Mouse (Mus musculus) Muller cell, postnatal 12 days (primary cell): ENCODE results near the gene Twf2.

Experiments
- DNase-seq: peaks from one replicate; pipeline ENCODE4 v3.0.0-alpha.2; 2015; ENCODE audit errors: inconsistent ontology term

The Twf2 gene

GRCm38 (mm10) chr9:106210853-106211609 lies 8.1 kb downstream of the Twf2 start:
- no peak for DNase-seq

DNA sequence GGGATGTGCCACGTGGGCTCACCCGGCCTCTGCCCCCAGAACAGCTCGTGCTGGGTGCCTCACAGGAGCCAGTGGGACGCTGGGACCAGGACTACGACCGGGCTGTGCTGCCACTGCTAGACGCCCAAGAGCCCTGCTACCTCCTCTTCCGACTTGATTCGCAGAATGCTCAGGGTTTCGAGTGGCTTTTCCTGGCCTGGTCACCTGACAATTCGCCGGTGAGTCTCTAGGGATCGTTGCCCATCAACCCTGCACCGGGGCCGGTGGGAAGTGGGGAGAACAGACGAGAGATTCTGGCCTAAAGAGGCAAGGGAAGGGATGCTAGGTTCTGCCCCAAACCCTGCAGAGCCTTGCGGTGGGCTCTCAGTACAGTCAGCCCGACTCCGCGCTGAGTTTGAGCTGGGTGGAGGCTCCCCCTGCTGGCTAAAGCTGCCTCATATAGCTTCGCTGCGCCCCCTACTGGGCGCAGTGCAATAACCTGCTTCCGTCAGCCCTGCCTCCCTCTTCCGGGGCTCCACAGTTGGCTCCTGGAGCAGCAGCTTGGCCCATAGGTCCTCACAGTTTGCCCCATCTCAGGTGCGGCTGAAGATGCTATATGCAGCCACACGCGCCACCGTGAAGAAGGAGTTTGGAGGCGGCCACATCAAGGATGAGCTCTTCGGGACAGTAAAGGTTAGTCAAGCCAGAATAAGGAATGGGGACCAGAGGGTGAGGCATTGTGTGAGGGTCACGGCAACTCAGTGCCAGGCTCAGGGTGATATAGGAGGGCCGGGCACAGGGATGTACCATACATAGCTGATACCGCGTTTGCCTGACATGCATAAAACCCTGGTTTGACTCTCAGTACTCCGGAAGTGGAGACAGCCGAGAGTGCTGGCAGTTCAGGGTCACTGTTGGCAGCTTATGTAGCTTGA lies 9.0 kb downstream of the Twf2 start:
- DNase-seq: peak; percentile 81

DNA sequence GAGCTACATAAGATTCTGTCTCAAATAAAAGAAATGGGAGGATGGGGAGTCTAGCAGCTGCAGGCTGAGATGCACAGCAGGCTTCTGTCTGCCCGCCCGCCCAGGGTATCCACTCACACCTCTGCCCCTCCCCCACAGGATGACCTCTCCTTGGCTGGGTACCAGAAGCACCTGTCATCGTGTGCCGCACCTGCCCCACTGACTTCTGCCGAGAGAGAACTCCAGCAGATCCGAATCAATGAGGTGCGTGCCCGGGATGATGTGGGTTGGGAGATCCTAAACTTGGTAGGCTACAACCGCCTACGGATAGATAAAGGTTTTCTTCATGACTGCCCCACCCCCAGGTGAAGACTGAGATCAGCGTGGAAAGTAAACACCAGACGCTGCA lies 9.7 kb downstream of the Twf2 start:
- no peak for DNase-seq

GRCm38 (mm10) chr9:106215341-106216125 lies 12.6 kb downstream of the Twf2 start:
- DNase-seq: no peak

- DNase-seq: no peak
Observed at GRCm38 (mm10) chr9:106216971-106217370, 14.1 kb downstream of the Twf2 start.

DNA sequence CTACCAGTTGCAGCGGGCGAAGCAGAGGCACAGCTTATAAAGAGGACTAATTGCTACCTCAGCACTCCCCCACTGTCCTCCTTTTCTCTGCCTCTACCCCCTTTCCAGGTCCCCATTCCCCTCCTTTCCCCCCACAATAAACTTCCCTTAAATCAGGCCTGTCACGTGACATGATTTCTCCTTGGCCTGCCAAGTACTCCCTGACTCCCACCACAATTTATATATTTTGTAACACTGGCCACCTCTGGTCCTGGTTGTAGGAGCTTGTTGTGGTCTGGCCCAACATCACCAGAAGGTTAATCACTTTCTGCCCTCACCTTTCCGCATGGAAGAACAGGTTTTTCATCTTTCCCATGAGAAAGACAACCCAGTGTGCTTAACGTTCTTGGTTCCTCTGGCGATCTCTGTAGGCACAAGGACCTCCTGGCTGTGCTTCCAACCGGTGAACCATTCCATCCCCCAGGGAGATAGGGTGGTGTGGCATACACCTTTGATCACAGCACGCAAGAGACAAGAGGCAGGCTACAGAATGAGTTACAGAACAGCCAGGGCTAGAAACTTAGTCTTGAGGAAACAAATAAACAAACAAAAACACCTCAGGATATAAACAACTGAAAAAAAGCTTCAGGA lies 18.1 kb downstream of the Twf2 start:
- no peak for DNase-seq

- DNase-seq: no peak
Observed at GRCm38 (mm10) chr9:106222261-106222851, 19.4 kb downstream of the Twf2 start, which contains the start of gene Tlr9. Tlr9 (plus strand) TSS chr9:106222598.

DNA sequence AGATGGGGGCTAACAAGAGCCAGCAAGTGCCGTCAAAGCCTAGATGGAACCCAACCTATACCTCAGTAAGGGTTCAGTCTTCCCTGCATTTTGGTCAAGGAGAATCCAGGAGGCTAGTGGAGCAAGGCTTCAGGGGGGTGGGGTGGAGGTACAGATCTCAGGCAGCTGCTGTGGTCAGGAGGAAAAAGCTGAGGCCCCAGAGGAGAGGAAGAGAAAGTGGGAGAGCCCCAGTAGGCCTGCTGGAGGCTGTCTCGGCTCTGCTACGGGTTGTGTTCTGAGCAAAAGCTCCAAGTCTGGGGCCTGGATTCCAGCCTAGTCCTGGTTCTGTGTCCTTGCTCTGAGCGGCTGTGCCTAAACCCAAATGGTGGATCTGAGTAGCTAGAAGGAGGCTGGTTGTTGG lies 20.1 kb downstream of the Twf2 start:
- no peak for DNase-seq

DNA sequence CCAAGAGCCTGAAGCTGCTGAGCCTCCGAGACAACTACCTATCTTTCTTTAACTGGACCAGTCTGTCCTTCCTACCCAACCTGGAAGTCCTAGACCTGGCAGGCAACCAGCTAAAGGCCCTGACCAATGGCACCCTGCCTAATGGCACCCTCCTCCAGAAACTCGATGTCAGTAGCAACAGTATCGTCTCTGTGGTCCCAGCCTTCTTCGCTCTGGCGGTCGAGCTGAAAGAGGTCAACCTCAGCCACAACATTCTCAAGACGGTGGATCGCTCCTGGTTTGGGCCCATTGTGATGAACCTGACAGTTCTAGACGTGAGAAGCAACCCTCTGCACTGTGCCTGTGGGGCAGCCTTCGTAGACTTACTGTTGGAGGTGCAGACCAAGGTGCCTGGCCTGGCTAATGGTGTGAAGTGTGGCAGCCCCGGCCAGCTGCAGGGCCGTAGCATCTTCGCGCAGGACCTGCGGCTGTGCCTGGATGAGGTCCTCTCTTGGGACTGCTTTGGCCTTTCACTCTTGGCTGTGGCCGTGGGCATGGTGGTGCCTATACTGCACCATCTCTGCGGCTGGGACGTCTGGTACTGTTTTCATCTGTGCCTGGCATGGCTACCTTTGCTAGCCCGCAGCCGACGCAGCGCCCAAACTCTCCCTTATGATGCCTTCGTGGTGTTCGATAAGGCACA lies 22.7 kb downstream of the Twf2 start:
- no peak for DNase-seq

- DNase-seq: peak; percentile 26
Observed at GRCm38 (mm10) chr9:106226151-106226682, 23.3 kb downstream of the Twf2 start.

DNA sequence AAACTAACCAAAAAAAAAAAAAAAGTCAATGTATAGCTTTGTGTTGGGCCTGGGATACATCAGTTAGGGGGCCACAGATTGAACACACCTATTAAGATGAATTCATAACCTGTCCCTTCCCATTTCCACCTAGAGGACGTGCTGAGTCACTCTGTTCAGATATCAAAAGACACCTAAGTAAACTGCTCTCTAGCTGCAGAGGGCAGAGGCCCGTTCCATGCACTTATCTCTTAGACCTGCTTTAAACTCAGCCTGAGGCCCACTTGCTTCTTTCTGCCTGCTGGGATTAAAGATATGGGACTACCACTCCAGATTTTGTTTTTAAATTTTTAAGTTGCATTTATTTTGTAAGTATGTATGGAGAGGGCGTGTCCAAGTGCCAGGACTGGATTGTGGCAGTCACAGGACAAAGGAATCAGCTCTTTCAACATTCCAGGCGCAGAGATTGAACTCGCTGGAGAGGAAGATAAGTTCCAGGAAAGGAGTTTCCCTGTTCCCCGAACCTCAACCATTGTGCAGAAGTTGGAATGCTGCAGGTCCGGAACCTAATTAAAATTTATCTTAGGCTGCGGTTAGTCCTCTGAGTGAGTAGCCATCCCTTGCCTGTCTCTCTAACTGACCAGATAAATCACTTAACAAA lies 25.0 kb downstream of the Twf2 start:
- no peak for DNase-seq

DNA sequence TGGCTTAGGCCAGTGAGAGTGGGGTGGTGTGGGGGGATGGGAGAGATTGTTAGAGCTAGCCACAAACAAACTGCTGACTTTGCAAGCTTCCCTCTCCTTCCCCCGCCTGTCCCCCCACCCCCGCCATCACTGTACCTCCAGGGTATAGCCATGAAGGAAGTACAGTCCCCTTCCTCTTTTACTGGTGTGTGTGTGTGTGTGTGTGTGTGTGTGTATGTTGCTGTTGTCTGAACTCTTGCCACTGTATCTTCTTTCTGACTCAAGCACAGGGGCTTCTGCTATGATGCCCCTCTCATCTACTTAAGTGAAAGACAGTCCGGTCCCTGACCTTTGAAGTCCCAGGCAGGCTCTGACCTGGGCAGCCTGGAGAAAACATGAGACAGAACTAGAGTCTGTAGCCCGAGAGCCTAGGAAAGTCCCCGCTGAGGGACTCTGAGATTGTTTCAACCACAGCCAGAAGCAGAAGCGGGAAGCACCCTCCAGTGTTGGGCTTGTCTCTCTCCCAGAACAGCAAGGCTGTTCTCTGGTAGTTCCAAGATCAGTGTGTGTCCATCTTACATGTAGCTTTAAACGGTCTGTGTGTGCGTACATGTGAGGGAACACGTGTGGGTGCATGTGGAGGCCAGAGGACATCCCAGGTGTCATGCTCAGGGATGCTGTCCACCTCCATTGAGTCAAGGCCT lies 27.3 kb downstream of the Twf2 start:
- no peak for DNase-seq

GRCm38 (mm10) chr9:106230734-106231106 lies 27.8 kb downstream of the Twf2 start:
- no peak for DNase-seq

- DNase-seq: no peak
Observed at GRCm38 (mm10) chr9:106231220-106231619, 28.3 kb downstream of the Twf2 start.

DNA sequence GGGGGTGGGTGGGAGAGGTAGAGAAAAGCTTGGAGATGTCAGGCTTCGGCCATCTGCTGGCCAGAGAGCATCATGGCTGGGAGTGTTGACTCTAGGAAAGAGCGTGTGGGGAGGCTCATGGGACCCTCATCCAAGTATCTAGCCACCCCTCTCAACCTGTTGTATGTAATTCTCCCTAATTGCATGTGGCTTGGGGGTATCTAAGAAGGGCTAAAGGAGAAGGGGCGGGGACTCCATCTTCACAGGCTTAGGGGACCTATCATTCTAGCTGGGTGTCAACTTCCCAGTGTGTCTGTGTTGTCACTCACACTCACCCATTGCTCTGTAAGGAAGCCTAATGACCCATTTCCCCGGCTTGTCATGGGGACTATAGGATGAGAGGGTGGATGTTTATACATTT lies 28.9 kb downstream of the Twf2 start:
- DNase-seq: no peak

DNA sequence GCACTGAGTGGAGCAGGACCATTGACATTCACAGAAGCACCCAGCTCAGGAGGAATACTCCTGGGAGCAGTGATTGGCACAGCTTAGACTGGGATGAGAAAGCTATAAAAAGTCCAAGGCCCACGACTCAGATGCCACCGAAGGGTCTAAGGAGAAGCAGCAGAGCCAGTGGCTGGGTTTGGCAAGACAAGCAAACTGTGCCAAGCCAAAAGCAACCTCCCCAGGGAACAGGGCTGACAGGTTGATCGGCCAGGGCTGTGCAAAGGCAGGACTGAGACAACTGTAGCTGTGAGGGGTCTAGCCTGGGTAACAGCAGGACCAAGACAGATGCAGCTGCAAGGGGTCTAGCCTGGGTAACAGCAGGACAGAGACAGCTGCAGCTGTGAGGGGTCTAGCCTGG lies 30.0 kb downstream of the Twf2 start:
- no peak for DNase-seq

DNA sequence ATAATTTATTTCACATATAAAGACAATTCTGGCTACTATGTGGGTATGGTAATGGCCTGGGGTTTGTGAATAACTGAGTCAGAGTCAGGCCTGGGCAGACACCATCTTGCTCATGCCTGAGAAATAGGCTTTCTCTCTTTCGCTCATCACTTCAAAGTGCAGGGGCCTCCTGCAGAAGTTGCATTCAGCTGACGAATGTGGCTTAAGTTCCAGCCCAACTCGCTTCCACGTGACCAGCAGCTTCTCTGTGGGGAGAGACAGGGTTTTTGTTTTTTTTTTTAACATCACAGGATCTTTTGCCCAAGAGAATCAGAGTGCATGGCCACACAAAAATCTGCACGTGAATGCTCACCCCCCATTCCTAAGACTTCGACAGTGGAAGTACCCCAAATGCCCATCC lies 31.0 kb downstream of the Twf2 start:
- DNase-seq: no peak

- no peak for DNase-seq
Observed at GRCm38 (mm10) chr9:106235194-106235830, 32.4 kb downstream of the Twf2 start.
